Mouse (Mus musculus): ENCODE measurements around the gene Bnc1.

- TF ChIP-seq CTCF (conservative IDR thresholded peaks at IDR 0.05 in 1 of 2, IDR thresholded peaks at IDR 0.05 in 1 of 2; ENCODE audit: low read depth in 2 of 2, low read length in 2 of 2) (no peak), KAT2A (IDR thresholded peaks at IDR 0.05; ENCODE audit: insufficient replicate concordance, low read length) (no peak)
Measured at GRCm38 (mm10) chr7:81968451-81968850, 23.6 kb downstream of the Bnc1 start.
